Mouse (Mus musculus): ENCODE measurements at regions not wholly inside any gene's neighbourhood (a gene's known extent, or its start where the extent isn't known, plus 50 kb on each side); places are given as distances from the start of the nearest gene placed in this dataset.
"Not testable (repeated sequence)": the region's sequence is repeated elsewhere in the genome, so short reads cannot be mapped to it uniquely, and the experiment has no call there.

- no peak overlapping the region for H3K4me3 ChIP-seq (replicated peaks; ENCODE audit: control insufficient read depth, low read depth, low read length)
- WGBS: 11% methylated on average over 2 of the region's 2 CpGs
- H3K4me1 ChIP-seq (ENCODE audit: control insufficient read depth, insufficient read depth, low read length): no peaks in the 10 kb centered on the region; the same call in 1 of the 2 replicates
- no peak overlapping the region for H3K27ac ChIP-seq (ENCODE audit: control insufficient read depth, insufficient read depth, low read depth, low read length, poor library complexity)
- no peak for TF ChIP-seq POLR2A (IDR thresholded peaks at IDR 0.05; ENCODE audit: borderline replicate concordance, control insufficient read depth, low read depth, low read length)
- TF ChIP-seq CTCF (IDR thresholded peaks at IDR 0.05; ENCODE audit: control insufficient read depth, insufficient read depth, low read length): no peak
Measured at GRCm38 (mm10) chr7:113710541-113711270, 55.1 kb upstream of the Spon1 start.

DNA sequence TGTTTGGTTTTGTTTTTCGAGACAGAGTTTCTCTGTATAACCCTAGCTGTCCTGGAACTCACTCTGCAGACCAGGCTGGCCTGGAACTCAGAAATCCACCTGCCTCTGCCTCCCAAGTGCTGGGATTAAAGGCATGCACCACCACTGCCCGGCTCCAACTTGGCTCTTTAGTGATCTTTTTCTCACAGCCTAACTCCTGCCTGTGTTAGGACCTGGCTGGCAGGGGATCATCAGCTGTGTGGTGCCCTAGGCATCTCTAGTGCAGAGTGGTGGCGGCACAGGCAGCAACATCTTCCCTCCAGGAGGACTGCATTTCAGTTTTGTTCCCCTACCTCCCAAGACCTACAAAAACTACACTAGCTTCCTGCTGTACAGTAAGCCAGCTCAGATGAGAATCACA lies 54.4 kb upstream of the Spon1 start:
- H3K27ac ChIP-seq (ENCODE audit: control insufficient read depth, insufficient read depth, low read depth, low read length, poor library complexity); H3K4me3 ChIP-seq (replicated peaks; ENCODE audit: control insufficient read depth, low read depth, low read length); H3K4me1 ChIP-seq (ENCODE audit: control insufficient read depth, insufficient read depth, low read length): not testable (repeated sequence)
- WGBS: 47% methylated on average over 3 of the region's 3 CpGs
